Mouse (Mus musculus): ENCODE results near the gene Eif3g. TPM values are rescaled to one million over a fixed set of nuclear protein-coding genes. Genes with fewer than 3 reads are reported as not detected.
A peak's percentile ranks its signal among the peaks of the same experiment; 100 is the strongest.

Gene Eif3g
- polyA plus RNA-seq, 1 experiment, result 71.5 TPM

GRCm38 (mm10) chr9:20866879-20867278 is 31.5 kb downstream of the Eif3g start:
- no peak overlapping the region for H3K27ac ChIP-seq (ENCODE audit: insufficient read depth, low read depth, low read length)
- H3K4me1 ChIP-seq (ENCODE audit: control insufficient read depth, insufficient read depth, low read length), result 0 out of 2 replicates have a peak, but pooled peaks cover 2% of the 10 kb centered on the region
- TF ChIP-seq POLR2A (IDR thresholded peaks at IDR 0.05; ENCODE audit: borderline replicate concordance, low read depth, low read length), result no peak
- no peak for TF ChIP-seq CTCF (IDR thresholded peaks at IDR 0.05; ENCODE audit: low read depth, low read length)
- H3K4me3 ChIP-seq (ENCODE audit: insufficient read depth, low read length), result no peak overlapping the region

GRCm38 (mm10) chr9:20862225-20862624 is 36.2 kb downstream of the Eif3g start:
- H3K4me1 ChIP-seq (ENCODE audit: control insufficient read depth, insufficient read depth, low read length), result no peaks in the 10 kb centered on the region
- H3K4me3 ChIP-seq (ENCODE audit: insufficient read depth, low read length), result no peak overlapping the region
- H3K27ac ChIP-seq (ENCODE audit: insufficient read depth, low read depth, low read length), result no peak overlapping the region
- no peak for TF ChIP-seq CTCF (IDR thresholded peaks at IDR 0.05; ENCODE audit: low read depth, low read length)
- TF ChIP-seq POLR2A (IDR thresholded peaks at IDR 0.05; ENCODE audit: borderline replicate concordance, low read depth, low read length), result no peak

- no peaks in the 10 kb centered on the region for H3K4me1 ChIP-seq (ENCODE audit: control insufficient read depth, insufficient read depth, low read length)
- no peak overlapping the region for H3K4me3 ChIP-seq (ENCODE audit: insufficient read depth, low read length)
- no peak for TF ChIP-seq POLR2A (IDR thresholded peaks at IDR 0.05; ENCODE audit: borderline replicate concordance, low read depth, low read length)
- peak; percentile 79 for TF ChIP-seq CTCF (IDR thresholded peaks at IDR 0.05; ENCODE audit: low read depth, low read length)
- no peak overlapping the region for H3K27ac ChIP-seq (ENCODE audit: insufficient read depth, low read depth, low read length)
These were observed 36.6 kb downstream of the Eif3g start for GRCm38 (mm10) chr9:20861821-20862220.

- TF ChIP-seq POLR2A (IDR thresholded peaks at IDR 0.05; ENCODE audit: borderline replicate concordance, low read depth, low read length), result no peak
- TF ChIP-seq CTCF (IDR thresholded peaks at IDR 0.05; ENCODE audit: low read depth, low read length), result no peak
- H3K27ac ChIP-seq (ENCODE audit: insufficient read depth, low read depth, low read length), result no peak overlapping the region
- H3K4me1 ChIP-seq (ENCODE audit: control insufficient read depth, insufficient read depth, low read length), result no peaks in the 10 kb centered on the region
- H3K4me3 ChIP-seq (ENCODE audit: insufficient read depth, low read length), result no peak overlapping the region
These were observed 38.5 kb downstream of the Eif3g start for GRCm38 (mm10) chr9:20859926-20860325.

- TF ChIP-seq POLR2A (IDR thresholded peaks at IDR 0.05; ENCODE audit: borderline replicate concordance, low read depth, low read length) (no peak), CTCF (IDR thresholded peaks at IDR 0.05; ENCODE audit: low read depth, low read length) (no peak)
- no peak overlapping the region for H3K27ac ChIP-seq (ENCODE audit: insufficient read depth, low read depth, low read length)
- H3K4me1 ChIP-seq (ENCODE audit: control insufficient read depth, insufficient read depth, low read length), result no peaks in the 10 kb centered on the region
- H3K4me3 ChIP-seq (ENCODE audit: insufficient read depth, low read length), result no peak overlapping the region
These were observed 41.3 kb downstream of the Eif3g start for GRCm38 (mm10) chr9:20857131-20857530.

- TF ChIP-seq POLR2A (IDR thresholded peaks at IDR 0.05; ENCODE audit: borderline replicate concordance, low read depth, low read length) (no peak), CTCF (IDR thresholded peaks at IDR 0.05; ENCODE audit: low read depth, low read length) (no peak)
- H3K4me3 ChIP-seq (ENCODE audit: insufficient read depth, low read length), result no peak overlapping the region
- H3K27ac ChIP-seq (ENCODE audit: insufficient read depth, low read depth, low read length), result no peak overlapping the region
These were observed 48.2 kb downstream of the Eif3g start for GRCm38 (mm10) chr9:20850179-20850578.

More at GRCm38 (mm10) chr9:20850179-20850578, 48.2 kb downstream of the Eif3g start:
- no peaks in the 10 kb centered on the region for H3K4me1 ChIP-seq (ENCODE audit: control insufficient read depth, insufficient read depth, low read length)

Other genes with a start within 250 kb of the Eif3g start
- gene Pin1, start 246.5 kb downstream of the Eif3g start, polyA plus RNA-seq (2012; ENCODE audit: insufficient read depth, insufficient read length, missing spikeins), result 11.4 and 11.5 TPM in 2 replicates
- not detected in 2 replicates for gene Olfm2, start 152.3 kb downstream of the Eif3g start, polyA plus RNA-seq (2012; ENCODE audit: insufficient read depth, insufficient read length, missing spikeins)
- gene Col5a3, start 83.6 kb downstream of the Eif3g start, polyA plus RNA-seq (2012; ENCODE audit: insufficient read depth, insufficient read length, missing spikeins), result 0.15 and 0.31 TPM in 2 replicates
- not detected in 2 replicates for gene Rdh8, start 80.1 kb downstream of the Eif3g start, polyA plus RNA-seq (2012; ENCODE audit: insufficient read depth, insufficient read length, missing spikeins)
- gene A230050P20Rik, start 30.0 kb downstream of the Eif3g start, polyA plus RNA-seq (2012; ENCODE audit: insufficient read depth, insufficient read length, missing spikeins), result 19.9 and 23.5 TPM in 2 replicates
- gene Angptl6, start 18.9 kb downstream of the Eif3g start, polyA plus RNA-seq (2012; ENCODE audit: insufficient read depth, insufficient read length, missing spikeins), result 1.4 and 1.7 TPM in 2 replicates
- 9.2 and 11.9 TPM in 2 replicates for gene Ppan, start 10.4 kb downstream of the Eif3g start, polyA plus RNA-seq (2012; ENCODE audit: insufficient read depth, insufficient read length, missing spikeins)
- 53.0 and 54.5 TPM in 2 replicates for gene Dnmt1, start 61.3 kb upstream of the Eif3g start, polyA plus RNA-seq (2012; ENCODE audit: insufficient read depth, insufficient read length, missing spikeins)
- gene S1pr2, start 78.2 kb upstream of the Eif3g start, polyA plus RNA-seq (2012; ENCODE audit: insufficient read depth, insufficient read length, missing spikeins), result 46.5 and 48.2 TPM in 2 replicates
- gene Mrpl4, start 104.1 kb upstream of the Eif3g start, polyA plus RNA-seq (2012; ENCODE audit: insufficient read depth, insufficient read length, missing spikeins), result 52.7 and 61.3 TPM in 2 replicates
- gene Icam1, start 117.4 kb upstream of the Eif3g start, polyA plus RNA-seq (2012; ENCODE audit: insufficient read depth, insufficient read length, missing spikeins), result 67.4 and 79.0 TPM in 2 replicates
- not detected in 2 replicates for gene Icam4, start 130.8 kb upstream of the Eif3g start, polyA plus RNA-seq (2012; ENCODE audit: insufficient read depth, insufficient read length, missing spikeins)
- 0.31 TPM in 1 of 2 replicates, not detected in the other for gene Icam5, start 133.4 kb upstream of the Eif3g start, polyA plus RNA-seq (2012; ENCODE audit: insufficient read depth, insufficient read length, missing spikeins)
- not detected in 2 replicates for gene Zglp1, start 168.5 kb upstream of the Eif3g start, polyA plus RNA-seq (2012; ENCODE audit: insufficient read depth, insufficient read length, missing spikeins)
- gene Gm49373, start 174.5 kb upstream of the Eif3g start, polyA plus RNA-seq (2012; ENCODE audit: insufficient read depth, insufficient read length, missing spikeins), result not detected in 2 replicates
- gene Fdx1l, start 175.0 kb upstream of the Eif3g start, polyA plus RNA-seq (2012; ENCODE audit: insufficient read depth, insufficient read length, missing spikeins), result 24.8 and 32.1 TPM in 2 replicates
- gene Gm38431, start 193.4 kb upstream of the Eif3g start, polyA plus RNA-seq (2012; ENCODE audit: insufficient read depth, insufficient read length, missing spikeins), result 0.56 and 1.3 TPM in 2 replicates
- gene Raver1, start 193.4 kb upstream of the Eif3g start, polyA plus RNA-seq (2012; ENCODE audit: insufficient read depth, insufficient read length, missing spikeins), result 31.2 and 35.4 TPM in 2 replicates
- 46.3 and 47.1 TPM in 2 replicates for gene Tyk2, start 232.6 kb upstream of the Eif3g start, polyA plus RNA-seq (2012; ENCODE audit: insufficient read depth, insufficient read length, missing spikeins)